Mouse (Mus musculus) bone marrow macrophage, adult 2 months (primary cell): ENCODE data around the gene Gvin1.

Source experiments
- CTCF ChIP-seq: IDR thresholded peaks from 2 replicates; pipeline ENCODE4 v1.5.1; 2012; ENCODE audit warnings: low read depth, mild to moderate bottlenecking, low read length, moderate library complexity
- POLR2A ChIP-seq: IDR thresholded peaks from 2 replicates; pipeline ENCODE4 v1.6.1; 2012; ENCODE audit warnings: mild to moderate bottlenecking, low read depth, low read length, borderline replicate concordance

GRCm38 (mm10) chr7:106245601-106246000 is 30.5 kb upstream of the Gvin1 start:
- no peak for TF ChIP-seq CTCF
- no peak for TF ChIP-seq POLR2A
